Mouse (Mus musculus): ENCODE measurements around the gene Nkain4. TPM values are rescaled to one million over a fixed set of nuclear protein-coding genes. Genes with fewer than 3 reads are reported as not detected.

Nkain4 gene
- not detected in 2 replicates for total RNA-seq (2014; fragmentation: Nextera tagmentation)
- total RNA-seq (2017): not detected in 2 replicates

DNA sequence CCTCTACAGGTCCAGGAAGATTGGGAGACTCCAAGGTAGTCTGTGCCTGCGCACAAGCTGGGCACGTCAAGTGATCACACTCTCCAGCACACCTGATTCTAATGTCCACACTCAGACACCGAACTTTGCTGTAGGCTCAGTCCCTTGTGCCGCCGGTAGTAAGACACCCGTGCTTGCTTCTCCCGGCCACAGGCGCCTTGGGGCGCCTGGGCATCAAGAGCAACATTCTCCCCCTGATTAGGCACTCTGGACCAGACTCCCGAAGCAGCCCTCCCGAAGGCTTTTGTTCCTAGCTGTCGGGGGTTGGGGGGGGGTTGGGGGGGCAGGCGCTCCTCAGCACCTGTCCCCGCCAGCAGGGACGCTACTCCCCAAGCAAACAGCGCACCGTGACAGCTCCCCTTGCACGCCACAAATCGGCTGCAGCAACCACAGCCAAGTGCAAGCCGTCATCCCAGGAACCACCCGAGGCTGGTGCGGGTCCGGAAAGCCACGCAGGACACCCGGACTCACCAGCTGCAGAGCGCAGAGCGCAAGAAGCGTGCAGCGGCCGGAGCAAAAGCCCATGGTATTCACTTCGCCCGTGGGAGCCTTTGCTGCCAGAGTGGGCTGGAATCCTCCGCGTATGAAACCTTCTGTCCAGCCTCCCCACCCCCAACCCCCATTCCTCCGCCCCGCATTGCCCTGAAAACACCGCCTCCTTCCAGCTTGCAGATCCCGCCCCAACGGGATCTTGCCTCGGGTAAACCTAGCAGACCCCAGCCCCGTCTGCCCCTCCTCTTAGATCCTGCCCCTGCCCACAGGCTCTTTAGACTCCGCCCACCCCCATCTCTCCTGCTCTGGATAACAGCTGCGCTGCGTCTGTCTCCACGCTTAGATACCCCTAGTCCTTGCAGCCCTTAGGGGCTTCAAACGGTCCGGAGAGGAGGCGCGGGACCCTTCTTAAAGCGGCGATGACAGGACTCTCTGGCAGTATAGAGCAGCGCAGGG, at the start of gene Nkain4:
TSS of gene Nkain4 (minus strand) at position 639 of the 987 bp plus-strand sequence.
- 0 out of 2 replicates have a peak, but pooled peaks have one; percentile 17 for ATAC-seq (replicated peaks; ENCODE audit: low FRiP score, low TSS enrichment, poor library complexity, severe bottlenecking)

DNA sequence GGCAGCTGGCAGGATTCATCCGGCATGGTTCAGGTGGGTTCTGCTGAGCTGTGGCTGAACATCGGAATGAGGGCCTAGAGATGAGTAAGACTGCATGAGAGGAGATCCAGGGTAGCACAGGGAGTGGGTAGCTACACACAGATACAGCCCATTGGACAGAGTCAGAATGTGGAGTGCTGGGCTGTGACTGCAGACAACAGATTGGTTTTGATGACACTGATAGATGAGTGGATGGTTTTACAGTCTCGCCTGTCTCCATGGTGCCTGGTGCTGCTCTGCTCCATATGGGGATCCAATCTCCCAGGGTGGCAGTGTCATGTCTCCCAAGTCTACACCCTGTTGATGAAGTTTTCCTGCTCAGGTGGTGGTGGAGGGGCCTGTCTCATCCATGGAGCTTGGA, 42.4 kb upstream of the Nkain4 start:
- no peak for ATAC-seq (replicated peaks; ENCODE audit: low FRiP score, low TSS enrichment, poor library complexity, severe bottlenecking)

DNA sequence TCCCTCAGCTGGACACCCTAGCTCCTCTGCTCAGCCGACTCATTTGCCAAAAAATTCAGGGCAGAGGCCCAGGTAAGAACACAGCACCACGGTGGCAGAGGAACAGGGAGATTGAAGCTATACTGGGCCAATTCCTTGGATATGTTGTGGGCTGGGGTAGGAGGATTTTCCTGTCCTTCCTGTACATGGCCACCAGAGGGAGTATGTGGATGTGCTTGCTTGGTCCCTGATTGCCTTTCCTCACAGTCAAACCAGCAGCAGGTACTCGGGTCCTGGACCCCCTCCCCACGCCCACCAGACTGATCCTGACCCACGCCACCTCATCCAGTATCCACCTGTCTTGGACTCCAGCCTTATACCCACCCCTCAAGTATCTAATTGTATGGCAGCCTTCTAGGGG, 41.9 kb upstream of the Nkain4 start:
- peak; percentile 63 for ATAC-seq (replicated peaks; ENCODE audit: low FRiP score, low TSS enrichment, poor library complexity, severe bottlenecking)

DNA sequence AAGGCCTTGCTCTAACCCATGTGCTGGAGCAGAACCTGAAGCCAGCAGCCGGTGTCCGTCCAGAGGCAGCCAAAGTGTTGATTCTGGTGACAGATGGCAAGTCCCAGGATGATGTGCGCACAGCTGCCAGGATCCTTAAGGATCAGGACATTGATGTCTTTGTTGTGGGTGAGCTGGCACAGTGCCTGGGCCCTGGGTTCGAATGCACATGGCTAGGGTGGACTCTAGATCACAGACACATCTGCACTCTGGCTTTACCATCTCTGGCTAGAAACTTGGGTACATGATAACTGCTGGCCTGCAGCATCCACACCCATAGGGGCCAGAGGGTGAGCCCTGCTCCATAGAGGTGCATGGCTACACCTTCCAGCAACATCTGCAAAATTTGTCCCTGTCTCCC, 41.0 kb upstream of the Nkain4 start:
- no peak for ATAC-seq (replicated peaks; ENCODE audit: low FRiP score, low TSS enrichment, poor library complexity, severe bottlenecking)

DNA sequence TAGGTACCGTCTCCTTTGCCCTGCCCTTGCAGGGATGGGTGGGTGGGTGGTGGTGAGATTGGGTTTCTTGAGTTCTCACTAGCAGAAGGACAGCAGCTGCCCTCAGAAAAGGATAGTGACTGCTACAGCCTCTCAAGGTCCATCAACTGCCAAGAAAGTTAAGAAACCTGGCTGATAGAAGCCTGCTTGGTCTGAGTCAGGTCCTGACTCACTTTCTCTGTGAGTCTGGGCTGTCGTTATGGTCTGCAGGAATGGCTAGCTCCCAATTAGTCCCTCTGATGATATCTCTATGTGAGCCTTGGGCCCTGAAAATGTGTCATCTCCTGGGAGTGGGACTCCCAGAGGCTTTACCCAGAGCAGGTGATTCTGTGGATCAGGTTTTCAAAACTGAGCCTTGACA, 39.9 kb upstream of the Nkain4 start:
- ATAC-seq (replicated peaks; ENCODE audit: low FRiP score, low TSS enrichment, poor library complexity, severe bottlenecking): no peak

DNA sequence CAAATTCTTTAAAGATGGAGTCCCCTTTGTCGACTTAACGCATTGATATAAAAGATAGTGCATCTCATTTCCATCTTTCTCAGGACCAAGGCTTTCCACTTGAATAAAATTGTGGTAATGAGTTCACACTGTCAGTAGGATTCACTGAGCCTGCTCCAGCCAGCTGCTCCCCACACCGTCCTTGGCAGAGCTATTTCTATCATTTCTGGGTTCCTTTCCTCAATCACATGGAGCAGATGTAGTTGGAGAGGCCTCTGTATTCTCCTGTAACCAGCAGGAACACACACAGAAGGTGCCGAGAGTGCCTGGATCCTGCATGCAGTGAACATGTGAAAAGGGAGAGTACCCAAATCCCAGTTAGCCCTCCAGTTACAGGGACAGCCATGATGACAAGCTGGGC, 35.8 kb upstream of the Nkain4 start:
- ATAC-seq (replicated peaks; ENCODE audit: low FRiP score, low TSS enrichment, poor library complexity, severe bottlenecking): no peak

DNA sequence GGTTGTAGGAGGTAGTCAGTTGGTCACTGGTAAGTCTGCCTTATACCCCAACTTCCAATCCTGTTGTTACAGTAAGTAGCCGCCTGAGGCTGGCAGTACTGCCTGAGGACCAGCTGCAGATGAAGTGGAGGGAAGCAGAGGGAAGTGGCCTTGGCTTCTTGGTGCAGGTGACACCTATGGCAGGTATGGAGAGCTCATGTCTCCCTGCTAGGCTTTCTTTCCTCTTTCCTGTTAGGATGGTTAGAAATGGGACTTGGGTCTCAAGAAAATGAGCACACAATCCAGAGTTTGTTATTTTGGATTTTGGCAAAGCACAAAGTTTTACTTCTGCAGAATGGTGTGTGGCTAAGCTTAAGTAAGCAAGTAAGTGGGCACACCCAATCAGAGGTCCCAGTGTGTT, 34.4 kb upstream of the Nkain4 start:
- ATAC-seq (replicated peaks; ENCODE audit: low FRiP score, low TSS enrichment, poor library complexity, severe bottlenecking): no peak

DNA sequence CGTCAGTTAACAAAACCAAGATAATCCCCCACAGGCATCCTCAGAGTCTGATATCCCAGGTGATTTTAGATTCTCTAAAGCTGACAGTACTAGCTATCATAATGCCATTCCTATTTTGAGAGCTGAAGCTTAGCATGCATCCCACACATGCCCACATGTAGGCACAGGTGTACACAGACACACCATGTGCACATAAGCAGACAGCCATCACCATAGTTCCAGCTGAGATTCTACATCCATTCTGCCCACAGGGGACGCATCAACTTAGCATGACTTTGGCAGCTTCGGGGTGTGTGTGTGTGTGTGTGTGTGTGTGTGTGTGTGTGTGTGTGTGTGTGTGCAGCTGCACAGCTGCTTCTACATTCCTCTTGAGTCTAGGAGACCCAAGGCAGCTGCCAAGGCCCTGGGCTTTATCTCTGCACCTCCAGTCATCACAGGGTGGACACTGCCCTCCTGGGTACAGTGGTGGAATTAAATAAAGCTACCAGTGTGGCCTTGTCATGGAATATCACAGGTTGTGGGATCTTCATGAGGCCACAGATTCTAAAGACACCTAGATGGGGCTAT, 33.9 kb upstream of the Nkain4 start:
- ATAC-seq (replicated peaks; ENCODE audit: low FRiP score, low TSS enrichment, poor library complexity, severe bottlenecking): 0 out of 2 replicates have a peak, but pooled peaks have one; percentile 3

DNA sequence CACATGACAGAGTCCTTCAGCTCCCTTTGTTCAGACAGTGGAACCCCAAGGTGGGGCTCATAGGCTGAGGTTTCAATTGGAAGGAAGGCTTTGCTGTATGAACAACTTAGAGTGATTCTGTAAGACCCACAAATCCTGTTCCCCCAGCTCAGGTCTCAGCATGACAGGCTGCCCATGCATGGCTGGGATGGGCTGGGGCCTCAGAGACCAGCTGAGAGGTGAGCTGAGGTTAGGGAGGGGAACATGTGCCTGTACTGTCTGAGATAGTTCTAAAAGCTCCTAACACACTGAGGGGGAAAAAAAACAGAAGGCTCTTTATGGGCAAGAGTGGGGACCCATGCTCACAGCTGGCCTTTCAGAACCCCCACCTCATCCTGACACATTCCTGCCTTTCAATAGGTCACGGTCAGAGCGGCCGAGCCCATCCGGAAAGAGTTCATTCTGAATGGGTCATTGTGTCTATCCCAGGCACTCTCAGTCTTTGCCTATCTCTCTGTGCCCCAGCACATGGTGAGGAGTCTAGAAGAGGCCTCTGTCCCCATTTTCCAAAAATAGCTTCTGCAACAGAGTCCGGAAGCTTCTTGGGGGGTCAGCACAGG, 33.0 kb upstream of the Nkain4 start:
- no peak for ATAC-seq (replicated peaks; ENCODE audit: low FRiP score, low TSS enrichment, poor library complexity, severe bottlenecking)

DNA sequence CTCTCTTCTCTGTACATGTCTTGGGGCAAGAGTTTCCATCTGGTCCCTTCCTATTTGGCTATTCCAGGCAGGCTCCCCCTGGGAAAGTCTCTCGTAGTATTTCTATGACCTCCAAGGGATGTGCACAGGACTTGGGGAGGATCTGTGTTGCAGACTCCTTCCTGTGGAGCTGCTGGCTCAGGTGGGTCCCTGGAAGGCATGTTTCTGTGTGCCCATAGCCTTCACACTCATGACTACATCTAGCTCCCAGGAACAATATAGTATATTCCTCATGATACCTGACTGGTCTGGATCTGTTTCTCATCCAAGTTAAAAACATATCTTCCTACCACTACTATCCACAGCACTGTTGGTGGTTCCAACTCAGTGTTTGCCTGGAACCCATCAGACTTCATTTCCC, 32.5 kb upstream of the Nkain4 start:
- ATAC-seq (replicated peaks; ENCODE audit: low FRiP score, low TSS enrichment, poor library complexity, severe bottlenecking): no peak

DNA sequence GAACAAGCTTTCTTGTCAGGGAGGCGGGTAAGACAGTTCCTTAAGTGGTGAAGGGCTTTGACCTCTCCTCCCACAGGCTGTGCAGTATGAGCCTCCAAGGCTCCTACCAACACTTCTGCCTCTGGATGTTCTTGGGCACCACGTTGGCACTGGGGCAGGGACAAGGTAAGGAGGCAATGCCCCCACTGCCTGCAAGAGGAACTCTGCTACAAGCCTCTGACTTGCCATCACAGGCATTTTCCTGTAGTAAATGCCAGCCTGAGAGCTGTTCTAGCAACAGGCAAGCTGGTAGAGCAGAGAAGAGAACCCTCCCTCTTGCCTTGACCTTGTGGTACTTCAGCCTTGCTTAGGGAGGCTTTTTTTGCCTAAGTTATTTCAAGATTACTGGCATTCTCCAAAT, 31.9 kb upstream of the Nkain4 start, which contains the start of gene Col20a1:
TSS of gene Col20a1 (plus strand) at position 87 of the 400 bp plus-strand sequence.
- no peak for ATAC-seq (replicated peaks; ENCODE audit: low FRiP score, low TSS enrichment, poor library complexity, severe bottlenecking)

DNA sequence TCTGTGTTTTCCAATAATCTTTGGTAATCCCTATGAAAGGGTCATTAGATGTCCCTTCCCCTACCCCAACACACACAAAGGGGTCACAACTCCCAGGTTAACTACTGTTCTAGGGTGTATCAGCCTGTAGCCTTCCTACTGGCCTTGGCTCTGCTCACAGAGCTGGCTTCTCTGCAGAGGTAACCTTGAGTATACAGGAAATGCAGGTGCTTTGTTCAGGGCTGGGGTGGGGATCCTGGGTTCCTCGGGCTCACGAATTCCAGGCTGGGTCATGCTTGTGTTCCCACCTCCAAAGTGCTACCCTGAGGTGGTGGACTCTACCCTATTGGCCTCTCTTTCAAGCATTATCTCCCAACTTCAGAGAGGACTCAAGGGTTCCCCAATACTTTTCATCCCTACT, 31.1 kb upstream of the Nkain4 start:
- ATAC-seq (replicated peaks; ENCODE audit: low FRiP score, low TSS enrichment, poor library complexity, severe bottlenecking): no peak

DNA sequence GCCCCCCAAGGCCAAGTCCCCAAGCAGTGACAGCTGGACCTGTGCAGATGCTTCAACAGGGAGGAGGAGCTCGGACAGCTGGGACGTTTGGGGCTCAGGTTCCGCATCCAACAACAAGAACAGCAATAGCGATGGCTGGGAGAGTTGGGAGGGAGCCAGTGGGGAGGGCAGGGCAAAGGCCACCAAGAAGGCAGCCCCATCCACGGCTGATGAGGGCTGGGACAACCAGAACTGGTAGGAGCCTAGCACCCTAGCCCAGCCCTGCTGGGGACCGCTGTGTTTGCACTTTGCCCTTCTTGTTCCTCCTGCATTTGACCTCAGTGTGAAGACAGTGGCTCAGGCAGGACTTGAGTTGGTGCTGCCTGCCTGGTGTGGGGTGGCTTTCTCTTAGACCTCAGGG, 26.6 kb upstream of the Nkain4 start:
- no peak for ATAC-seq (replicated peaks; ENCODE audit: low FRiP score, low TSS enrichment, poor library complexity, severe bottlenecking)

DNA sequence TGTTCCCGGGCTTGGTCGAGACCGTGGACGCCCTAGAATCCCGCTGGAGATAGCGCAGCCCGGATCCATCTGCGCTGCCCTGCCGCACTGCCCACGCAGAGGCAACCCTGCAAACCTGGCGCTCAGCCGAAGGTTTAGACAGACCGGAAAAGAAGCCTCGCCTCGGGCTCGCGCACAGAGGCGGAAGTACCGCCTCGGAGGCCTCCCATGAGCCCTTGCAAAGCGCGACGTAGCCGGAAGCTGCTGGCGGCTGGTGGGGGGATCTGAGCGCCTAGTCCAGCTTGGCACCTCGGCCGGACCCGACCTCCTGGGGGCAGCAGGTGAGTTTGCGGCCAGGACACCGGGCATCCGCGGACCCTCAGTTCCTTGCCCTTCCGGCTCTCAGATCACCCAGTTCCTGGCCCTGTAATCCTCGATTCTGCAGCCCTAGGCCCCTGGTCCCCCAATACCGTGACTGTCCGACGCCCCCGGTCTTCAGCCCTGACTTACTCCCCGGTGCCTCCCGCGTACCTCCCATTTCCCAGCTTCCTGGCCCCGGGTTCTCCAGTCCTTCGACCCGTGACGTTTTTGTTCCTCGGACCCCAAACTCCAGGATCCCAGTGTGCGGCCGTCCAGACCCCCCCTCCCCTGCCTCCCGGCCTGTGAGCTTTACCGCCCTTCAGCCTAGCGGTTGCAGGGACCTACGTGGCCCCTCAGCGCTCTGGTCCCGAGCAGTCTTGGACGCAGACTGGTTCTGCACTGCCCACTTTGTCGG, 12.7 kb upstream of the Nkain4 start, which contains the start of gene Arfgap1:
TSS of gene Arfgap1 (plus strand) at position 216 of the 754 bp plus-strand sequence.
- ATAC-seq (replicated peaks; ENCODE audit: low FRiP score, low TSS enrichment, poor library complexity, severe bottlenecking): peak; percentile 90

DNA sequence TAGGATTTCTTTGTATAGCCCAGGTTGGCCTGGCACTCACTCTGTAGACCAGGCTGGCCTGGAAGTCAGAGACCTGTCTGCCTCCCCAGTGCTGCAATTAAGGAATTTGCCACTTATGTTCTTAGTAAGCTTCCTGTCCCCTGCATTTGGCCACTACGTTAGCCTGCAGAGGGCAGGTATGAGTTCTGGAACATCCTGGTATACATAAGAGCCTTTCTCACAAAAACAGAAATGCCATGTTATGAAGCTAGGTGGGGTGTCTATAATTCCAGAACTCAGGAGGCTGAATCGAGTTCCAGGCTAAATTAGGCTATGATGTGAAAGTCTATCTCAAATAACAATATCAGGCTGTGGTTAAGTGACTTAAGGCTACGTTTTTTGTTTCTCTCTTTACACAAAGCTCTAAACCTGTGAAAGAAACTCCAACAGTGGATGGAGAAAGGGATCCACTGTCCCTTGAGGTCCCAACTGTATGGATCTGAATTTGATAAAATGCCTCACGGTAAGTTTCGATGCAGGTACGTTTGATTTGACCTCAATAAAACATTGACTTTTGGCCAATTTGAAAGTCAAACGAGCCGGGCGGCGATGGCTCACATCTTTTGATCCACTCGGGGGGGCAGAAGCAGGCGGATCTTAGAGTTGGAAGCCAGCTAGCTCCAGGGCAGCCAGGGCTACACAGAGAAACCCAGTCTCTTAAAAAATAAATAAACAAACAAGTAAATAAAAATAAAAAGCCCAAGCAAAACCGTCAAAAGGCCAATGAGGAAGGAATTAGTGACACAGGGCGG, 11.8 kb upstream of the Nkain4 start:
- peak; percentile 53 for ATAC-seq (replicated peaks; ENCODE audit: low FRiP score, low TSS enrichment, poor library complexity, severe bottlenecking)

DNA sequence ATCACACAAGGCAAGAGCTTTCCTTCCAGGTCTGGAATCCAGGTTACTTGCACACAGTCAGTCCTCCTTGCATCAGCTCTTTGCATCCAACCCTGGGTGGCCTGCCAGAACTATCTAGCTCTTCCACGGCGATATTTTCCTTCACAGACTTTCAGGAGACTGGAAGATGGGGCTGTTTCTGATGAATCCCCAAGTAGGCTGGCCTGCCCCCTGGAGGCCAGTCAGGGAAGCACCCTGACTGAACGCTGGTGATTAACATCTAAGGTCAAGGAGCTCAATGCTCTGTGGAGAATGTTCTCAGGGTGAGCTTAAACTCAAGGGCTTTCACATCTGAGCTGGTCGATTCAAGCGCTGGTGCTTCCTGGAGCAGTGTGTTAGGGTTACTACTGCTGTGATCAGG, 9.5 kb upstream of the Nkain4 start:
- peak; percentile 48; the same call in 1 of the 2 replicates for ATAC-seq (replicated peaks; ENCODE audit: low FRiP score, low TSS enrichment, poor library complexity, severe bottlenecking)

DNA sequence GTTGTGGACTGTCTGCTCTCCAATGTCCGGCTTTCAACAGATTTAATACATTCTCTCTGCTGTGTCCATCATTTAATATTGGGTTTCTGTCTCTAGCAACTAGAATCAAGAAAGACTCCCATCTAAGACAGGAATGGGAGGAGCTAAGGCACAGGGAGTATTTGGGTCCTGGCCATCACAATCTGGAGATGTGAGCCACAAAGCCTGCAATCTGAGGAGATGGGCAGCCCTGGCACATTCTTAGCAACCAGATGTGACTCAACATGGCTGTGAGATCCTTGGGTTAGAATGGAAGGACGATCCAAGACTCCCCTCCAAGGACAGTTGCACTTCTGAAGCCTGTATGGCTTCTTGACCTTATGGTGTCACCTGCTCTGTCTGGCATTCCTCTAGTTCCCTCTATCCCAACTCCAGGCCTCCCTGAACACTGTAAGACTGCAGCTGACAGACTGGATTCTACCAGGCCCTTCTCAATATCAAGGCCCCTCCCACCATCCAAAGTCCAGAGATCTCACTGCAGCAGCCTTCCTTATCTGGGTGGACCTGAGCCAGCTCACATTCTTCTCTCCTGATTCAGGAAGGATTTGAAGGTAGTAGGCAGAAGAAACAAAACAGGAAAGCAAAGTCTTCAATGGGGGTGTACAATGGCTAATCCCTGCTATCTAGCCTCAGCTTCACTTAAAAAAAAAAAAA, 8.3 kb upstream of the Nkain4 start:
- ATAC-seq (replicated peaks; ENCODE audit: low FRiP score, low TSS enrichment, poor library complexity, severe bottlenecking): no peak

DNA sequence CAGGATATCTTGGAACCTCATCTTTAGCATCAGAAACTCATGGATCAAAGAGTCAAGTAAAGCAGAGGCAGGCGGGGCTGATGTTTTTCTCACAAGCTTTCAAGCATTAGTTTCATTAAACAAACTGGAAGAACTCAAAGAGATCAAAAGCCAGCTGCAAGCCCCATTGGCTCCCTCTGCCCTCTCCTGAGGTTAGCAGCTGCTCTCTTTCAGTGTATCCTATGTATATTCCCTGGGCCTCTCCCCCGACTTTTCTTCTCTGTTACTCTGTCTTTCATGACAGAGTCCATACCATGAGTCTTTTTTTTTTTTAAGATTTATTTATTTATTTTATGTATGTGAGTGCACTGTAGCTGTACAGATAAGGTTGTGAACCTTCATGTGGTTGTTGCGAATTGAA, 5.7 kb upstream of the Nkain4 start:
- ATAC-seq (replicated peaks; ENCODE audit: low FRiP score, low TSS enrichment, poor library complexity, severe bottlenecking): no peak

All from megakaryocyte-erythroid progenitor cell, adult 5-6 weeks (primary cell).